Mouse (Mus musculus): Measurements from ENCODE around the gene Nr1d1. TPM values are rescaled to one million over a fixed set of nuclear protein-coding genes. Genes with fewer than 3 reads are reported as not detected.

The Nr1d1 gene
- 100 to 1,000 TPM in 1 of 2 experiments, 10 to 100 TPM in 1; 87.2 to 122 TPM for total RNA-seq (2021)
- long read RNA-seq, experiment 1, transcript Nr1d1-201 (8 exons, 2,721 nt): major isoform, 63 of 135 reads
- long read RNA-seq, experiment 1, partial matches to known transcripts: 66 of 135 reads
- long read RNA-seq, experiment 1, other reads (novel, unspliced or antisense): 6 of 135 reads
- long read RNA-seq, experiment 2, transcript Nr1d1-201 (8 exons, 2,721 nt): major isoform, 38 of 87 reads
- long read RNA-seq, experiment 2, partial matches to known transcripts: 46 of 87 reads
- long read RNA-seq, experiment 2, other reads (novel, unspliced or antisense): 3 of 87 reads

GRCm38 (mm10) chr11:98774582-98775347 lies at the start of gene Nr1d1:
Nr1d1 (minus strand) TSS chr11:98775333.
- no peak for DNase-seq (ENCODE audit: low spot score in 2 of 2)

DNA sequence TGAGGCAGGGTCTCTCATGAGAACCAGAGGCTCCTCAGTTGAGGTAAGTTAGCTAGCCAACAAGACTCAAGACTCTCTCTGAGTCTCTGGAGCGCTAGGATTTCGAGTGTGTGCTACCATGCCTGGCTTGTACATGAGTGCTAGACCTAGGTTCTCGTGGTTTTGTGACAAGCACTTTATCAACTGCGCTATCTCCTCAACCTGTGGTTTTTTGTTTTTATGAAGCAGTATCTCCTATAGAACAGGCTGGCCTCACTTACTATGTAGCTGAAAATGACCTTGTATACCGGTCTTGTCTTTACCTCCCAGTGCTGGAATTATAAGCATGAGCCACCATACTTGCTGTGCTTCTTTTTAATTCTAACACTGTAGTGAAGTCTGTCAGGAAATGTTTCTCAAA lies 45.8 kb upstream of the Nr1d1 start:
- DNase-seq (ENCODE audit: low spot score in 2 of 2): no peak

DNA sequence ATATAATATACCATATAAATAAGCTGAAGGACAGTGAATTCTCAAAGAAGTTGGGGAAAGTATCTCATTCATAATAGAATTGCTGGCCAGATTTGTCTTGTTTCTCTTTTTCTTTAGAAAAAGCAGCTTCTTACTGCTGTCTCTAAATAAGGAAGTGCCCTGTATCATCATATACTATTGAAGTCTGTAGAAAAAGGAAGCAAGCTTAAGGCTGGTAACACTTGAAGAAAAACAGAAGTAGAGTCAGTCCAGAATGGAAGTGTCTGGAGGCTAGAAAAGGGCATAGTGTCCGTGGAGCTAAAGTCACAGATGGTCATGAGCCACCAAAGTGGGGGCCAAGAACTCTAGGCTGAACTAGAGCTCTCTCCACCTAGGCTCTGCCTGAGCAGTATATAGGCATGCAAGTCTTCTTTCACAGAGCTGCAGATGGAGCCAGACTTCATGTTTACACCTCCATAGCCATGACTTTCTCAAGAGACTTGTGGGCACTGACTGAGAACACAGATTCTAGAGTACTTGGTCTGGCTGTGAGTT lies 41.6 kb upstream of the Nr1d1 start:
- DNase-seq (ENCODE audit: low spot score in 2 of 2): no peak

DNA sequence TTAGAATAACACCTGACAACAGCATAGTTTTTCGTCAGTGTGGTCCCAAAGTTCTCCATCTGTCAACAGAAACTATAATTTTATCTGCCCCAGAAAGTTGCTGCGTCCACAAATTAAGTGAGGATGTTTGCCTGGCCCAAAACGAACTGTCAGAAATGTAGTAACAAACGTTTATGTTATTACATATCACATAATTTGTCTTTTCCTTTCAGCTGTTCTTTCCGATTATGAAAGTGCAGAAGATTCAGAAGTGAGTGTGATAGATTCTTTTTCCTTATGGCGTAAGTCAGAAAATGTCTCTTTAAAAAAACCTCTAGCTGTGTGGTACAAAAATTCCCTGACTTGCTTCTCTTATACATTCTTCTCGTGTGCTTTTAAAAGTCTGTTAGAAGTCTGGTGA lies 35.6 kb upstream of the Nr1d1 start:
- no peak for DNase-seq (ENCODE audit: low spot score in 2 of 2)

GRCm38 (mm10) chr11:98809457-98810290 lies 34.5 kb upstream of the Nr1d1 start:
- DNase-seq (ENCODE audit: low spot score in 2 of 2): peak; percentile 99

DNA sequence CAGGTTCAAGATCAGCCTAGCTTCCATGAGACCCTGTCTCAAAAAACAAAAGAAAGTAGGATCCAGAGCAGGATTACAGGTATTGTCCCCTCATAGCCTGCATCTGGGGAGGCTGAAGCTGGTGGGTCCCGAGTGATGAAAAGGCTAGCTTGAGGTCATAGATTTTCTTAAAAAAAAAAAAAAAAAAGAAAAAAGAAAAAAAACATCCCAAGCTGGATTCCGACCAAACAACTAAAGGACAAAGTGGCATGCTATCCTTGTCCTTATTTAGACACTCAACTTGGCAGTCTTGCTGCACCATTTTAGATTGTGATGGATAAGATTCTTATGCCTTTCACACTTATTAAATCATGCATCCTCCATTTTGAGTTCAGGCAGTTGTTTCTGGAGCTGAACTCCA lies 33.3 kb upstream of the Nr1d1 start:
- no peak for DNase-seq (ENCODE audit: low spot score in 2 of 2)

- no peak for DNase-seq (ENCODE audit: low spot score in 2 of 2)
Observed at GRCm38 (mm10) chr11:98804605-98805004, 29.5 kb upstream of the Nr1d1 start, which contains the start of gene Casc3. Casc3 (plus strand) TSS chr11:98804905.

DNA sequence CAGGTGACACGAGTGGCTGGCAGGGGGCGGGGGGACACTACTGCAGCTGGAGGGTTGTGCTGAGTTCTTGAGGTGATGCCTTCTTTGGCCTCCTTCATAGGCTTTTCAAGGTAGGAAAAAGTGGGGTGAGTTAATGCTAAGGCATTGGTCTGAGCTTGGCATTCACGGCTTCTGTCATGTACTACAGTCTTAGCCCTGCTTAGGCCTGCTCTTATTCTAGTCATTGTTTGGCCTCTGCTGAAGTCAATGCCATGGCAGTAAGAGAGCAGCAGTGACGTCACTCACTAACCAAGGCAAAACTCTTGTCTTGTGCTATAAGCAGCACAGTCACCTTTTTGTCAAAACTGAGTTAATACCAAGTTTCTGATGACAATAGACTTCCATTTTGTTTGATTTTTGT lies 22.8 kb upstream of the Nr1d1 start:
- DNase-seq (ENCODE audit: low spot score in 2 of 2): no peak

DNA sequence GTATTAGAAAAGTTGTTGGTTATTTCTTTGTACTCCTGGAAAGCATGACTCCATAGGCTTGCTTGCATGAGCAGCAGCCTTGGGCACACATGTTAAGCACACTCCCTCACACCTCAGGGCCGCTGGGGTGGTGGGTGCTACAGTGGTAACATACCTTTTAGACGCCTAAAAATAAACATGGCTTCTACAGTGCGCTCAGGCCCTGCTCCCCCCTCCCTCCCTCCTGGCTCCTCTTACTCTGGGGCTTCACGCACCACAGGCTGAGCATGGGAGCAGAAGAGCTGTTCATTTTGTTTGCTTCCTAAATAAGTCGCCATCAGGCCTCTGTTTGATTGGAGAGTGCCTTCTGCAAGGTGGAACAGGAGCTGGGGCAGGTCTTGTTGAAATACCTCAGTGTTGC lies 22.2 kb upstream of the Nr1d1 start:
- DNase-seq (ENCODE audit: low spot score in 2 of 2): no peak

DNA sequence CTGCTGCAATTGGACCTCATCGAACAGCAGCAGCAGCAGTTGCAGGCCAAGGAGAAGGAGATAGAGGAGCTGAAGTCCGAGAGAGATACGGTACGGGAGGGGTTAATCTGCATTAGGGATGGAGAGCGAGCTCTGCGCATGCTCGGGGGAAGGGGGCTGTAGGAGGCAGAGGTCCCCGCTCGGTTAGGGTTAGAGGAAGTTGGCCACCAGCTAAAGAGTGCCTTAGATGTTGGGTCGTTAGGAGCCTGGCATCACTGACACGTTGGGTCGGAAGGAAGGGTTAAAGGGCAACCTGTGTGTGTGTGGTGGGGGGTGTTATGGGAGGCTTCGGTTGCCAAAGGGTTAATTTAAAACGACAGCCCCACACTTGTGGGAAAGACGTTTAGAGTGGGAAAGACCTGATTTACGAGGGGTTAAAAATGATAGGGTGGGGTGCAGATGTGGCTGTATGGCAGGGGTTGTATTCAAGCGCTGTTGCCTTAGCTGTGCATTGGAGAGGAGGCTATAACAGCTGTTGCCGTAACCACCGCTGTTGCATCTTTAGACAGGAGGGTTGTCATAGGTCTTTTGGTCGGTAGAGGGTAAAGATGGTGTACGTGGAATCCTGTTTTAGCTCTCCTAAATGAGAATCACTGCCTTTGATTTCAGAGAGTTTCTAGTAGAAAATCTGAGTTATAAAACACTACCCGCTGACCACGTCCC lies 21.5 kb upstream of the Nr1d1 start:
- peak; percentile 70 to 73 for DNase-seq (ENCODE audit: low spot score in 2 of 2)

GRCm38 (mm10) chr11:98795714-98796514 lies 20.8 kb upstream of the Nr1d1 start:
- DNase-seq (ENCODE audit: low spot score in 2 of 2): no peak

- DNase-seq (ENCODE audit: low spot score in 2 of 2): peak; percentile 84 to 89
Observed at GRCm38 (mm10) chr11:98795015-98795713, 20.0 kb upstream of the Nr1d1 start, which contains the start of gene Msl1. Msl1 (plus strand) TSS chr11:98795516.

DNA sequence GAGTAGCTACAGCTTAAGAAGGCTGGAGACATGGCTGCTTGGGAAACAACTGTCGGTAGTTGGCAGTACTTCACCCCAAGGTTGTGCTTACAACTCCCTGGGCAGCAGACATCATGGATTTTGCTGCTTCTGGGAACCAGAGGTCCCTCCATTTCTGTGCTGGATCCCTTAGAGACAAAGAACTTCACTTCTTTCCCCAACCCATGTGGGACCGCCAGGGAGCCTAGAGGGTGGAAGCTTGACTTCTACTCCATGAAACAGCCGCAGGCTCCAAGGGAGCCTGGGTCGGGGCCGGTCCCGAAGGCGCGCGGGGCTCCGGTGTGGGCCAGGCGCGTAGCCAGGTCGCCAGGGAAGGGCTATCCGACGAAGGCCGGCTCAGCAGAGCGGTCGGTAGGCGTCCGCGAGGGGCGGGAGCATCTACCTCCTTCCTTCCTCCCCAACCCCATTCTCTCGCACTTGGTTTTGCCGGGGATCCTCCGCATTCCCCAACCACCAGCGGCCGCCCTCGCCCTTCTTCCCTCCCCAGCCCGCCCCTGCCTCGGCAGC lies 19.4 kb upstream of the Nr1d1 start:
- peak; percentile 61 to 75 for DNase-seq (ENCODE audit: low spot score in 2 of 2)

DNA sequence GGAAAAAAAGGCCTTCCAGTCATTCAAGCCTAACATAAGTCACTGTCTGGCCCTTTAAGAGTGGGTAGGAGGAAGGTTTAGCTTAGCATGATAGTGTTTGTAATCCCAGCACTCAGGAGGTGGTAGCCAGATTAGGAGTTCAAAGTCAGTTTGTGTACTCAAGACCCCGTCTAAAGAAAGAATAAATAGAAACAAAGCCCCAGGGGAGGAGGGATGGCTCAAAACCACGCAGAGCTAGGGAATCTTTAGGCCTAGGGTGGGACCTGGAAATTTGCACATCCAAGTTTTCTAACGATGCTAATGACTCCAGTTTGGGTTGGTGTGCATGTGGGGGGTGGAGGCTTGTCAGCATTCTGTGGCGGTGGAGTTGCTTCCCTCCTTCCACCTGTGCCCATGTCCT lies 16.9 kb upstream of the Nr1d1 start:
- no peak for DNase-seq (ENCODE audit: low spot score in 2 of 2)

DNA sequence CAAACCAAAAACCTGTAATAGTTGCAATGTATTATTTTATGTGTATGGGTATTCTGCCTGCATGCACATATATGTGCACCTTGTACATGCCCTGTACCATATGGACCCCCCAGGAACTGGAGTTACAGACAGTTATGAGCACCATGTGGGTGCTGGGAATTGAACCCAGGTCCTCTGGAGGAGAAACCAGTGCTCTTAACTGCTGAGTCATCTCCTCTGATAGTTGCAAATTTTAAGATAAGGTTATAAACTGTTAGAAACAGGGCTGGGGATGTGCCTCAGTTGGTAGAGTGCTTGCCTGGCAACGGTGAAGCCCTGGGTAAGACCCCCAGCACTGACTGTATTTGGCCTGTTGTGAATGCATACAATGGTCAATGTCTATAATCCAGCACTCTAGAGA lies 16.3 kb upstream of the Nr1d1 start:
- DNase-seq (ENCODE audit: low spot score in 2 of 2): no peak

GRCm38 (mm10) chr11:98790631-98791205 lies 15.6 kb upstream of the Nr1d1 start:
- no peak for DNase-seq (ENCODE audit: low spot score in 2 of 2)

DNA sequence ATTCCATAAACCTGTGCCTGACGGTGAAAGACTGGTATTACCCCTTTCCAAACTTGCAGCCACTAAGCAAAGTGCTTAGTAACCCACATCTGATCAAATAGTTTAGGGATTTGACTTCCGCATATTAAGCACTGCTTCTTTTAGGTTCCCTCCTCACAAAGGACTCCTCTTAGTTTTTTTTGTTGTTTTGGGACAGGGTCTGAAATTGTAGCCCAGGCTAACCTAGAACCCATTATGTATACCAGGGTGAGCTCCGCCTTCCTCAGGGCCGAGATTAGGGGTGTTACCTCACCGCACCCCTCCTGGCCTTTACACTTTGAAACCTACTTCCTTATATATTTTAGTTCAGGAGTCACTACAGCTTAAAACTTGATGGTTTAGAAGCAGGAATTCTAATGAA lies 14.7 kb upstream of the Nr1d1 start:
- no peak for DNase-seq (ENCODE audit: low spot score in 2 of 2)

DNA sequence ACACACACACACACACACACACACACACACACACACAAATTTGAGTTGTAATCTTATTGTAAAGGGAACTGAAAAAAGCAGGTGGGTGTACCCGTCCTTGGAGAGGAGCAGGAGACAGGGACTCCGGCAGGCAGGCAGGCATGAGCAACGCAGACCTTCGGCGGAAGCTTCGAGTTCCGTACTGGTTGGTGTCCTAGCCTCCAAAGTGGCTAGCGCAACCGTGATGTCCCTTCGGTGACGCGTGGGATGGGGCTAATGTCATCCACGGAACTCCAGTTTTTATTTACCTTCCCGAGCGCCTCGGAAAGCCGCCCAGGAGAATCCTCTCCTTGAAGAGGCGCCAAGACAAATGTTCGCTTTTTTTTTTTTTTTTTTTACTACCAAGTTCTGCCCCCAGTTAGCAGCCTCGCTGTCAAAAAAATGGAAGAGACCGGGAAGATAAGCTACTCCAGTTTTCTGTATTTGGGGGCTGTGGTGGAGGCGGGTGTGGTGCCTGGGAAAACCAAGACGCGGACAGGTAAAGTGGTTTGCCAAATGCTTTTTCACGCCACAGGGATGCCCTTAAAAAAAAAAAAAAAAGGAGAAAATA lies 14.2 kb upstream of the Nr1d1 start:
- DNase-seq (ENCODE audit: low spot score in 2 of 2): no peak

All from left cerebral cortex, adult 18-20 months (tissue).